Mouse (Mus musculus) midbrain, embryonic 12.5 days (tissue): ENCODE measurements around the gene Frmpd2. TPM values are rescaled to one million over a fixed set of nuclear protein-coding genes. Genes with fewer than 3 reads are reported as not detected.
A peak's percentile ranks its signal among the peaks of the same experiment; 100 is the strongest.

Experiments
- ATAC-seq: fragments of 200-750 bp; cut with Nextera tagmentation; 2 replicates; pipeline ENCODE4 v1.8.0; 2017; ENCODE audit warnings: low read depth, moderate TSS enrichment, moderate library complexity; ENCODE audit not compliant: low FRiP score
- H3K27ac ChIP-seq: fragments of 300-500 bp; sonication (generic); replicated peaks from 2 replicates; pipeline ENCODE4 v1.5.1; 2016; ENCODE audit warnings: mild to moderate bottlenecking
- H3K27me3 ChIP-seq: fragments of 300-500 bp; sonication (generic); 2 replicates; pipeline ENCODE4 v1.6.1; 2016; ENCODE audit warnings: mild to moderate bottlenecking
- H3K36me3 ChIP-seq: fragments of 300-500 bp; sonication (generic); 2 replicates; pipeline ENCODE4 v1.6.1; 2016
- H3K4me1 ChIP-seq: fragments of 300-500 bp; sonication (generic); 2 replicates; pipeline ENCODE4 v1.6.1; 2016
- H3K4me2 ChIP-seq: fragments of 300-500 bp; sonication (generic); replicated peaks from 2 replicates; pipeline ENCODE4 v1.6.1; 2016; ENCODE audit warnings: mild to moderate bottlenecking, moderate library complexity
- H3K4me3 ChIP-seq: fragments of 300-500 bp; sonication (generic); 2 replicates; pipeline ENCODE4 v1.5.1; 2016; ENCODE audit warnings: mild to moderate bottlenecking
- H3K9ac ChIP-seq: fragments of 300-500 bp; sonication (generic); replicated peaks from 2 replicates; pipeline ENCODE4 v1.6.1; 2016; ENCODE audit warnings: mild to moderate bottlenecking, moderate library complexity
- H3K9me3 ChIP-seq: fragments of 300-500 bp; sonication (generic); 2 replicates; pipeline ENCODE4 v1.6.1; 2016; ENCODE audit warnings: mild to moderate bottlenecking
- WGBS: fragments of 180-500 bp; shearing (Covaris S2); methylation state at CpG from one replicate; pipeline ENCODE4 v1.1.7; 2016; 5-methylcytosine and 5-hydroxymethylcytosine counted together
- polyA plus RNA-seq: library from polyadenylated mRNA; unstranded; fragments of >200 nt; fragmentation: Nextera tagmentation; extraction: Ambion mirVana; gene quantifications from 2 replicates; pipeline ENCODE4 v1.2.1, GENCODE M21; 2016

The Frmpd2 gene
- polyA plus RNA-seq, 1 experiment from 2014 or later: not detected

DNA sequence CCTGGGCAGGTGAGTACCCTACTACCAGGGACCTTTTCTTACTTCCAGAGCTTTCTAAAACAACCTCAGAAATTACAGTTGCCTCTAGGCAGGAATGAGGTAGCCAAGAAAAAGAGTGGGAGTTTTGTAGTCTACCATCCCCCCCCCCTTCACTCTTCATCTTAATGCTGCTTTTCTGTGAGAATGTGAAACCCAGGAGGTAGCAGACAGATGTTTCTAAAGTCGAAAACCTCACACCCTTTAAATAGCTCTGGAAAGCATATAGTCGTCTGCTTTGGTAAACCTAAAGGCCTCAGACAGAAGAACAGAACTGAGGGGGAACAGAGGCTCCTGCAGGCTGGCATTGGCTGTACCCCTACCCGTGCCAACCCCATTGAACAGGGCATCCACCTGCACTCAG is 77.2 kb downstream of the Frmpd2 start:
- no peaks in the 10 kb centered on the region for H3K27me3 ChIP-seq
- H3K9me3 ChIP-seq: no peaks in the 10 kb centered on the region
- 74% methylated on average over 3 of the region's 3 CpGs for WGBS
- H3K36me3 ChIP-seq: no peaks in the 10 kb centered on the region
- no peak overlapping the region for H3K4me3 ChIP-seq
- H3K4me1 ChIP-seq: no peaks in the 10 kb centered on the region
- ATAC-seq: no peak
- H3K27ac ChIP-seq: no peak overlapping the region
- H3K9ac ChIP-seq: no peak overlapping the region
- H3K4me2 ChIP-seq: no peak overlapping the region

DNA sequence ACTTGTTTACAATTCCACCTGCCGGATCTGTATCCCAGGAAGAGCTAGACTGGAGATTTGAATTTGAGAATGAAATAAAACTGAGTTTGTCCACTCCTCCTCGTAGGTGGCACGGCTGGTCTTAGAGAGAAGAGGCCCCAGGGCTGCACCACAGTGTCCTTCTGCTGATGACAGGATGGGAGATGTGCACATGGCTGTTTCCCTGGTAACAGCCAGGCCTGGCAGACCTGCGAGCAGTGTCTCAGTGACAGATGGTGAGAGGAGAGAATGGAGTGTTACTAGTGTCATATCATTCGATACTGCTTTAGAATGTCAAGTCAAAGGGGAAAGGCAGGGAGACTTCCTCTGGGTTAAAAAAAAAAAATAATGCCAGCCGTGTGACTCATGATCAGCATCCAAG is 78.4 kb downstream of the Frmpd2 start:
- Histone ChIP-seq H3K27ac (no peak overlapping the region), H3K36me3 (no peaks in the 10 kb centered on the region), H3K9ac (no peak overlapping the region), H3K27me3 (no peaks in the 10 kb centered on the region), H3K4me1 (no peaks in the 10 kb centered on the region), H3K4me3 (no peak overlapping the region), H3K4me2 (no peak overlapping the region), H3K9me3 (no peaks in the 10 kb centered on the region)
- WGBS: 62% methylated on average over 6 of the region's 6 CpGs
- no peak for ATAC-seq

- Histone ChIP-seq H3K4me3 (no peak overlapping the region), H3K9ac (no peak overlapping the region), H3K27me3 (no peaks in the 10 kb centered on the region), H3K4me1 (peaks cover 8% of the 10 kb centered on the region), H3K9me3 (no peaks in the 10 kb centered on the region), H3K4me2 (0 out of 2 replicates have a peak overlapping the region, but pooled peaks have one; percentile 2), H3K27ac (peak overlapping the region; percentile 52), H3K36me3 (no peaks in the 10 kb centered on the region)
- peak; percentile 52; the same call in 1 of the 2 replicates for ATAC-seq
- WGBS: 19% methylated on average over 6 of the region's 6 CpGs
These were observed 99.2 kb downstream of the Frmpd2 start for GRCm38 (mm10) chr14:33570737-33571136.

GRCm38 (mm10) chr14:33573643-33574042 is 102.1 kb downstream of the Frmpd2 start:
- WGBS: 80% methylated on average over 3 of the region's 3 CpGs
- H3K4me3 ChIP-seq: no peak overlapping the region
- no peak overlapping the region for H3K27ac ChIP-seq
- no peak overlapping the region for H3K4me2 ChIP-seq
- H3K4me1 ChIP-seq: peaks cover 8% of the 10 kb centered on the region
- H3K36me3 ChIP-seq: no peaks in the 10 kb centered on the region
- H3K9me3 ChIP-seq: no peaks in the 10 kb centered on the region
- no peaks in the 10 kb centered on the region for H3K27me3 ChIP-seq
- ATAC-seq: no peak
- H3K9ac ChIP-seq: no peak overlapping the region

DNA sequence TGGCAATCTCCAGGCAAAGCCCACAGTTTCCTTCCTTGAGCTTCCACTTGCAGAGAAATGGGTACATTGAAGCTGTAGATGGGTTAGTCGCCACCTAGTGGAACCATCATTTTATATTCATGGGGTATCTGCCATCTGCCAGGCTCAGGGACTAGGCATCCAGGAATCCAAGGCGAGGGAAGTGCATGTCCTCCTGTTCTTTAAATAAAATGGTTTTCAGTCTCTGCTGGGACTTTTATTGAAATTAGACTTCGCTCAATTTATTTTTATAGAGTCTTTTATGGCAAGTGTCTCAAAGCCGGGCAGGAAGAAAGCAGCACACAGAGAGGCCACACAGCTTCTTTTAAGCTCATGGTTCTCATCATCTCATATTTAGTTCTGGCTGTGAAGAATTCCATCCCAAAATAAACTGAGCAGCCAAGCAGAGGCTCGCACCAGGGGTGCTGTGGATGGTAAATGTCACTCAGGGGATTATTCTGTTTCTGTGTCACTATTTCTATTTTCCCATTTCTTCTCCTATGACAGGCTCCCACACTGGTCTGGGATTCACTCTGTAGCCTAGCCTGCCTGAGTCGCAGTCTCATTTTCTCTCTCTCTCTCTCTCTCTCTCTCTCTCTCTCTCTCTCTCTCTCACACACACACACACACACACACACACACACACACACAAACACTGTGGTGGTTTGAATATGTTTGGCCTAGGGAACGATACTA is 108.4 kb downstream of the Frmpd2 start:
- WGBS: 69% methylated on average over 7 of the region's 7 CpGs
- no peak for ATAC-seq
- H3K4me1 ChIP-seq: no peaks in the 10 kb centered on the region

DNA sequence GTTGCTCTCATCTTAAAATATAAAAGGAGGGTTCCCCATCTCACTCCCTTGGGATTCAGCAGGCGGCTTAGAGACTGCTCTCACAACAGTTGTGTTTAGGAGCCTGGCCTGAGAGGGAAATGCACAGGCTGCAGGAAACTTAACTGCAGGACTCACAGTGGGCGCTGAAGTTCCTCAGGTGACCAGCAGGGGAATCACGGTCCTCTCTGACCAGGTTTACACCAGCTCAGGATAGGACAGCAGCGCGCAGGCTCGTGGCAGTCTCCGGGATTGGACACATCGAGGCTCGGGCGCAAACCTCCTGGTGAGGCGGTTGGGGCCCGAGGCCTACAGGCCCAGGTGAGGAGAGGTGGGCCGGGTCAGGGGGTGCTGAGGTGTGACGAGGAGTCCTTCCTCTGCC is 117.5 kb downstream of the Frmpd2 start, which contains the start of gene Ptpn20:
Gene Ptpn20, plus strand, starts transcription at position 257 of the 400 bp plus-strand sequence.
- no peak for ATAC-seq

More for the DNA sequence above, 108.4 kb downstream of the Frmpd2 start:
- Histone ChIP-seq H3K9ac (no peak overlapping the region), H3K27ac (no peak overlapping the region), H3K4me2 (no peak overlapping the region), H3K36me3 (no peaks in the 10 kb centered on the region), H3K27me3 (no peaks in the 10 kb centered on the region), H3K4me3 (no peak overlapping the region), H3K9me3 (no peaks in the 10 kb centered on the region)

DNA sequence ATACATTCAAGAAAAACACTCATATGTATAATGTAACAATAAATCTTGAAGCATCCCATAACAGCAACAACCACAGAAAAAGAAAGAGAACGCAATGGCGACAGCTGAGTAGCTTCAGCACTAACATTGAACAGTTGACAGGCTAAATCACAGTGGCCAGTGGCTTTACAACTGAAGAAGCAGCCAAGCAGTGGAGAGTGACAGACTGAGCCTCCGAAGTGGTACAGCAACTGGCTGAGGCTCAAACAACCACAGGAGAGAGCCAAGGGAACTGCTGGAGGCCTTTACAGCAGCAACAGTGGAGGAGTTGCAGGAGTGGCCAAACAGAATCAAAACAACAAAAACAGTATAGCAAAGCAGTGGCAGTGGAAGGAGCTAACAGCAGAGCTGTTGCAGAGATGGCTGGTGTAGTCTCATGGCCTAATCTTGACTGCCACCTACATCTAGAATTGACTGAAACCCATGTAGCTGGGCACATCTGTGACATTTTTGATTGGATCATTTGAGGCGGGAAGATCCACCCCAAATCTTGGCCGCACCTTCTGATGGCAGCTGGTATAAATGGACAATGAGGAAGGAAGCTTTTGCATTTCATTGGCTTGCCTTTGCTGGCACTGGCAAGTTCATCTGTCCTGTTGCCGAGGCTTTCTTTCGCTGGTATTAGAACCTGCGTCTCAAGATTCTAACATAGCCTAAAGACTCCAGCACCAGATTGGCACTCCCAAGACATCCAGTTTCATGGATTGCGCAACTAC is 127.1 kb downstream of the Frmpd2 start:
- Histone ChIP-seq H3K4me2 (no peak overlapping the region), H3K4me3 (no peak overlapping the region), H3K9ac (no peak overlapping the region), H3K9me3 (no peaks in the 10 kb centered on the region), H3K4me1 (no peaks in the 10 kb centered on the region), H3K27me3 (no peaks in the 10 kb centered on the region), H3K27ac (no peak overlapping the region), H3K36me3 (no peaks in the 10 kb centered on the region)
- 93% methylated on average over 9 of the region's 9 CpGs for WGBS
- ATAC-seq: no peak

More for the DNA sequence above, 117.5 kb downstream of the Frmpd2 start, which contains the start of gene Ptpn20:
- Histone ChIP-seq H3K27ac (no peak within 1 kb of the TSS), H3K4me3 (no peak within 1 kb of the TSS), H3K36me3 (no peaks in the 10 kb centered on the region), H3K4me2 (no peak within 1 kb of the TSS), H3K27me3 (no peaks in the 10 kb centered on the region), H3K9me3 (no peaks in the 10 kb centered on the region), H3K9ac (no peak within 1 kb of the TSS), H3K4me1 (no peaks in the 10 kb centered on the region)
- 69% methylated on average over 14 of the region's 14 CpGs for WGBS

- Histone ChIP-seq H3K27ac (no peak overlapping the region), H3K4me1 (no peaks in the 10 kb centered on the region), H3K4me3 (no peak overlapping the region), H3K4me2 (no peak overlapping the region), H3K27me3 (no peaks in the 10 kb centered on the region), H3K9ac (no peak overlapping the region), H3K9me3 (no peaks in the 10 kb centered on the region), H3K36me3 (no peaks in the 10 kb centered on the region)
- 94% methylated on average over 10 of the region's 10 CpGs for WGBS
- no peak for ATAC-seq
These were observed 135.9 kb downstream of the Frmpd2 start for GRCm38 (mm10) chr14:33607431-33607830.

Other genes with a start within 250 kb of the Frmpd2 start
- gene Mapk8, start 24.5 kb upstream of the Frmpd2 start, polyA plus RNA-seq: 25.9 and 30.0 TPM in 2 replicates
- gene Ptpn20, start 117.5 kb downstream of the Frmpd2 start, polyA plus RNA-seq: 0.05 TPM in 1 of 2 replicates, not detected in the other